Mouse (Mus musculus) urinary bladder, postnatal 25 days (tissue): ENCODE measurements around the gene Txndc5.

Experiments used
- DNase-seq: peaks from one replicate; pipeline ENCODE4 v3.0.0; 2022; ENCODE audit warnings: low spot score

The Txndc5 gene

GRCm38 (mm10) chr13:38451446-38451845, 77.2 kb downstream of the Txndc5 start:
- no peak for DNase-seq
